Mouse (Mus musculus): ENCODE measurements around the gene Hba-x.
"Not testable (repeated sequence)": the region's sequence is repeated elsewhere in the genome, so short reads cannot be mapped to it uniquely, and the experiment has no call there.

Hba-x gene

DNA sequence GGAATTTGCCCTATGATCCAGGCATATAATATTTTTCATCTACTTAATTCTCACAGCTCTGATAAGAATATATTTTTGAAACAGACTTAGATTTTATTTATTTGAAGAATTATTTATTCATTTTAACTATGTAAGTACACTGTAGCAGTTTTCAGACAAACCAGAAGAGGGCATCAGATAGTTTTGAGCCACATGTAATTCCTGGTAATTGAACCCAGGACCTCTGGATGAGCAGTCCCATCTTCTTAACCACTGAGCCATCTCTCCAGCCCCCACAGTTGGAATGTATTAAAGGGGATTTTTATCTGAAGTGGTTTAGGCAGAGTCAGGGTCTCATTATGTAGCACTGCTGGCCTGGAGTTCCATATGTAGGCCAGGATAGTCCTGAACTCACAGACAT is 9.7 kb downstream of the Hba-x start:
- not testable (repeated sequence) for DNase-seq (ENCODE audit: low spot score in 2 of 2)

DNA sequence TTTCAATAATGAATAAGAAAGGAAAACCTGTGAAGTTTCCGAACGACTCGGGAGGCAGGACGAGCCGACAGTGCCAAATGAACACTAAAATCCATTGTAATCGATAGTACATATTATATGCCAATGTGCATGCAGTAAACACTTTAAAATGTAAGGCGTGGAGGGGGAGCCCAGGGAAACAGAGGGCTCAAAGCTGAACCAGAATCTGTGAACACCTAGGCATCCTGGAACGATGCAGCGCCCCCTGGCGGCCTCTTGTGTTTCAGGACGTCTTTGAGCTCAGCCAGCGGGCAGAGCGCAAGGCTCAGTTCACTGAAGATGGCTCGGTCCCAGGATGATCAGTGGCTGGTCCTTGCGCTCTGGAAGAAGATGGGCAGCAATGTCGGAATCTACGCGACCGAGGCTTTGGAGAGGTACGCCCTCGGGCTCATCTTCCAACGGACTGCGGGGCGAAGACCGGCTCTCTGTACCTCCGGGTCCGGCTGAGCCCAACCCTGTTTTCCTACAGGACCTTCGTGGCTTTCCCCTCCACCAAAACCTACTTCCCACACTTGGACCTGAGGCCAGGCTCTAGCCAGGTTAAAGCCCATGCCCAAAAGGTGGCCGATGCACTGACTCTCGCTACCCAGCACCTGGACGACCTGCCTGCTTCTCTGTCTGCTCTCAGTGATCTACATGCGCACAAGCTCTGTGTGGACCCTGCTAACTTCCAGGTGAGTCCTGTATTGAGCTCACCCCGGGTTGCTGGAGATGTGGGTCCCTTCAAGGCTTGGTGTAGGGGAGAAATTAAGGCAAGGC is 10.7 kb downstream of the Hba-x start, which contains the start of gene Hbq1b:
Gene Hbq1b (plus strand): TSS at position 271 of the 798 bp plus-strand sequence.
- DNase-seq (ENCODE audit: low spot score in 2 of 2), result peak; percentile 77 to 85

DNA sequence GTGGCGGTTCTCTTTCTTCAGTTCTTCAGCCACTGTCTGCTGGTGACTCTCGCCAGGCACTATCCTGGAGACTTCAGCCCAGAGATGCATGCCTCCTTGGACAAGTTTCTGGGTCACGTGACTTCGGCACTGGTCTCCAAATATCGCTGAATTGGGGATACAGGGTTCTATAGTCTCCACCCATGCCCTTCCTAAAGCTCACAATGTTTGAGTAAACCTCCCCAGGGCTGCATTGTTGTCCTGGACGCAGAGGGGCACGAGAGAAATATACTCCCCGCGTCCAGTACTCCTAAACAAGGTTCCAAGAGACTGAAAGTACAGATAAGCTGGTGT is 11.3 kb downstream of the Hba-x start:
- DNase-seq (ENCODE audit: low spot score in 2 of 2), result no peak

DNA sequence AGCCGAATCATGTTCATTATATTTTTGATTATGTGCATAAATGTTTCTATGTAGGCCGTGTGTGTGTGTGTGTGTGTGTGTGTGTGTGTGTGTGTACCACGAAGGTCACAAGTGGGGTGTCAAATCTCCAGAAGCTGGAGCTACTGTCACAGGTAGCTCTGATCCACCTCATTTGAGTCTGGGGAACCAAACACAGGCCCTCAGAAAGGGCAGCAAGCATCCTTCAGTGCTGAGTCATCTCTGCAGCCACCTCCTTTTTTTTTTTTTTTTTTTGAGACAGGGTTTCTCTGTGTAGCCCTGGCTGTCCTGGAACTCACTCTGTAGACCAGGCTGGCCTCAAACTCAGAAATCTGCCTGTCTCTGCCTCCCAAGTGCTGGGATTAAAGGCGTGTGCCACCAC is 16.6 kb downstream of the Hba-x start:
- DNase-seq (ENCODE audit: low spot score in 2 of 2), result not testable (repeated sequence)

DNA sequence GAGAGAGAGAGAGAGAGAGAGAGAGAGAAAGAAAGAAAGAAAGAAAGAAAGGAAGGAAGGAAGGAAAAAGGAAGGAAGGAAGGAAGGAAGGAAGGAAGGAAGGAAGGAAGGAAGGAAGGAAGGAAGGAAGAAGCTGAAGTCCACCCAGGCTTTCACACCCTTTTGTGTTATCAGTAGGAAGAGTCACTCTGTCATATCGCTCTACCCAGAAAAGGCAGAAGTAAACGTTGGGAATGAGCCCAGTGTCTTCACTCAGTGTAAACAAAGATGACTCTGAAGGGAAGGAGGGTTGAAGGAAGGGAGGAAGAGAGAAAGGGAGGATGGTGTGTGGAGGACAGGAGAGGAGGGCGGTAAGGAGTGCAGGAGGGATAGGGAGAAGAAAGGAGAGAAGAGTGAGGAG is 17.3 kb downstream of the Hba-x start:
- DNase-seq (ENCODE audit: low spot score in 2 of 2), result not testable (repeated sequence)

DNA sequence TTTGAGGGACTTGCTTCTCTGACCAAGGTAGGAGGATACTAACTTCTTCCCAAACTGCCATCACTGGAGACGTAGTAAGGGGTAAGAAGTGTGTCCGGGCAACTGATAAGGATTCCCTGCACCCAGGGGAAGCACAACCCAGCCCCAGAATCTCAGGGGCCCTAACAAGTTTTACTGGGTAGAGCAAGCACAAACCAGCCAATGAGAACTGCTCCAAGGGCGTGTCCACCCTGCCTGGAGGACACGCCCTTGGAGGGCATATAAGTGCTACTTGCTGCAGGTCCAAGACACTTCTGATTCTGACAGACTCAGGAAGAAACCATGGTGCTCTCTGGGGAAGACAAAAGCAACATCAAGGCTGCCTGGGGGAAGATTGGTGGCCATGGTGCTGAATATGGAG is 20.0 kb downstream of the Hba-x start, which contains the start of gene Hba-a2:
Gene Hba-a2 (plus strand): TSS at position 287 of the 400 bp plus-strand sequence.
- DNase-seq (ENCODE audit: low spot score in 2 of 2), result not testable (repeated sequence)

DNA sequence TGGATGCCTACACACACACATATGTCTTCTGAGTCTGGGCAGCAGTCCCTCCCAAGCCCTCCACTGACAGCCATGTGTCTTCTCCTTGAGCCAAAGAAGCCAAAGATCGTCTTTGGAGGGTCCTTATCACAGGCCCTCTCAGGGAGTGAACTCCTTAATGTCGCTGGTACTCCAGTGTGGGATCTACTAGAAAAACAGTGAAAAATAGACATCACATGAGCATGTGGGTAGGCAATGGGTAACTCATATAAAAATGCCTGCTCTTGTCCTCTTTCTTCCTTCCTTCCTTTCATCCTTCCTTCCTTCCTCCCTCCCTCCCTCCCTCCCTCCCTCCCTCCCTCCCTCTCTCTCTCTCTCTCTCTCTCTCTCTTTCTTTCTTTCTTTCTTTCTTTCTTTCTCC is 21.2 kb downstream of the Hba-x start:
- DNase-seq (ENCODE audit: low spot score in 2 of 2), result not testable (repeated sequence)

DNA sequence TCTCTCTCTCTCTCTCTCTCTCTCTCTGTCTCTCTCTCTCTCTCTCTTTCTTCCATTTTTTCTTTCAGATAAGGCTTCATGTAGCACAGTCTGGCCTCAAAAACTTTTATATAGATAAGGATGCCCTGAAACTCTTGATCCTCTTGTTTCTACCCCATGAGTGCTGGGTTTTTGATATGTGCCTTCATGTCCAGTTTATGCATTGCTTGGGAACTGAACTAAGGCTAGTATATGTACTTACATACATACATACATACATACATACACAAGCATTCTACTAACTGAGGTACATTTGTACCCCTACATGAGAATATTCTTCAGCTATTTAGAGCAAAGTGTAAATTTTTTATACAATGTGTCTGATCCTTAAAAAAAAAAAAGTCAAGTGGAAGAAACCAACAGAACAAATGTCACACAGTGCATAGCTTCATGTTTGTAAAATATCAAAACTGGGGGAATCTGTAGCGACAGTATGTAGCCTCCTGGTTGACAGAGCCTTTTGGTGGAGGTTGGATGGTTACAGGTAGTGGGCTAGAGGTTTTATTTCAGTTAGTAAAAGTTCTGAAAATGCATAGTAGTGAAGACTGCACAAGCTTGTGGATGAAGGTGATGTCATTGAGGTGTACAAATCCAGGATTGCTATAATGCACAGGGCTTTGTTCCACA is 21.8 kb downstream of the Hba-x start:
- no peak for DNase-seq (ENCODE audit: low spot score in 2 of 2)

DNA sequence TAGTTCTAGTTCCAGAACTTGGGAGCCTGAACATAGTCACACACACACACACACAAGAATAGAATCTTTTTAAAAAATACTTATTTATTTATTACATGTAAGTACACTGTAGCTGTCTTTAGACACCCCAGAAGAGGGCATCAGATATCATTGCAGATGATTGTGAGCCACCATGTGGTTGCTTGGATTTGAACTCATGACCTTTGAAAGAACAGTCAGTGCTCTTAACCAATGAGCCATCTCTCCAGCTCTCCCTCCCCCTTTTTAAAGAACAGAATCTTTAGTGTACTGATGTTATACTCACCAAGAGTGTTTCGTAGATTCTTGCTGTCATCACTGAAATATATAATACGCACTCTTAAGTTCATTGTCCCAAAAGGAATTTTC is 22.3 kb downstream of the Hba-x start:
- DNase-seq (ENCODE audit: low spot score in 2 of 2), result no peak

DNA sequence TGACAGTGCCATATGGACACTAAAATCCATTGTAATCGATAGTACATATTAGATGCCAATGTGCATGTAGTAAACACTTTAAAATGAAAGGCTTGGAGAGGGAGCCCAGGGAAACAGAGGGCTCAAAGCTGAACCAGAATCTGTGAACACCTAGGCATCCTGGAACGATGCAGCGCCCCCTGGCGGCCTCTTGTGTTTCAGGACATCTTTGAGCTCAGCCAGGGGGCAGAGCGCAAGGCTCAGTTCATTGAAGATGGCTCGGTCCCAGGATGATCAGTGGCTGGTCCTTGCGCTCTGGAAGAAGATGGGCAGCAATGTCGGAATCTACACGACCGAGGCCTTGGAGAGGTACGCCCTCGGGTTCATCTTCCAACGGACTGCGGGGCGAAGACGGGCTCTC is 23.7 kb downstream of the Hba-x start, which contains the start of gene Hbq1a:
Gene Hbq1a (plus strand): TSS at position 205 of the 400 bp plus-strand sequence.
- peak; percentile 59 to 67 for DNase-seq (ENCODE audit: low spot score in 2 of 2)

DNA sequence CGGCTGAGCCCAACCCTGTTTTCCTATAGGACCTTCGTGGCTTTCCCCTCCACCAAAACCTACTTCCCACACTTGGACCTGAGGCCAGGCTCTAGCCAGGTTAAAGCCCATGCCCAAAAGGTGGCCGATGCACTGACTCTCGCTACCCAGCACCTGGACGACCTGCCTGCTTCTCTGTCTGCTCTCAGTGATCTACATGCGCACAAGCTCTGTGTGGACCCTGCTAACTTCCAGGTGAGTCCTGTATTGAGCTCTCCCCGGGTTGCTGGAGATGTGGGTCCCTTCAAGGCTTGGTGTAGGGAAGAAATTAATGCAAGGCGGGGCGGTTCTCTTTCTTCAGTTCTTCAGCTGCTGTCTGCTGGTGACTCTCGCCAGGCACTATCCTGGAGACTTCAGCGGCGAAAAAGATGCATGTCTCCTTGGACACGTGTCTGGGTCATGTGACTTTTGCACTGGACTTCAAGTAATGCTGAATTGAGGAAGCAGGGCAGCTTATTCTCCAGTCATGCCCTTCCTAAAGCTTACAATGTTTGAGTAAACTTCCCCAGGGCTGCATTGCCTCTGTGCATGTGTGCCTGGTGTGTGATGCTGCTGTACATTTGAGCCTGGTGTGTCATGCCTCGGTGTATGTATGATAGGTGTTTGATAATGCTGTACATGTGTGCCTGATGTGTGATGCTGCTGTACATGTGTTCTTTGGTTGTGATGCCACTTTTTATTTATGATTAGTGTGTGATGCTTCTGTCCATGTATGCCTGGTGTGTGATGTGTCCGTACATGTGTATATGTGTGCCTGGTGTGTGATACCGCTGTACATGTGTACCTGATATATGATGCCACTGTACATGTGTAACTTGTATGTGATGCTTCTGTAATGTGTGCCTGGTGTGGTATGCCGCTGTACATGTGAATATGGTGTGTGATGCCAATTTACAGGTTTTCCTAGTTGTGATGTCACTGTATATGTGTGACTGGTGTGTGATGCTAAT is 24.4 kb downstream of the Hba-x start:
- DNase-seq (ENCODE audit: low spot score in 2 of 2), result no peak

DNA sequence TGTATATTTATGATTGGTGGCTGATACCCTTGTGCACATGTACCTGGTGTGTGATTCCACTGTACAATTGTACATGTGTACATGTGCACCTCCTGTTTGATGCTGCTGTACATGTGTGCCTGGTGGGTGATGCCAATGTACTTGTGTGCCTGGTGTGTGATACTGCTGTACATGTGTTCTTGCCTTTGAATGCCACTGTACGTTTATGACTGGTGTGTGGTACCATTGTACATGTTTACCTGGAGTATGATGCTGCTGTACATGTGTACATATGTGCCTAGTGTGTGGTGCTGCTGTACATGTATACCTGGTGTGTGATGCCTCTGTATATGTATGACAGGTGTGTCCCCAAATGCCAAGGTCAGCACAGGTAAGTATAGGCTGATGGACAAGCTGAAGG is 25.3 kb downstream of the Hba-x start:
- DNase-seq (ENCODE audit: low spot score in 2 of 2), result no peak

DNA sequence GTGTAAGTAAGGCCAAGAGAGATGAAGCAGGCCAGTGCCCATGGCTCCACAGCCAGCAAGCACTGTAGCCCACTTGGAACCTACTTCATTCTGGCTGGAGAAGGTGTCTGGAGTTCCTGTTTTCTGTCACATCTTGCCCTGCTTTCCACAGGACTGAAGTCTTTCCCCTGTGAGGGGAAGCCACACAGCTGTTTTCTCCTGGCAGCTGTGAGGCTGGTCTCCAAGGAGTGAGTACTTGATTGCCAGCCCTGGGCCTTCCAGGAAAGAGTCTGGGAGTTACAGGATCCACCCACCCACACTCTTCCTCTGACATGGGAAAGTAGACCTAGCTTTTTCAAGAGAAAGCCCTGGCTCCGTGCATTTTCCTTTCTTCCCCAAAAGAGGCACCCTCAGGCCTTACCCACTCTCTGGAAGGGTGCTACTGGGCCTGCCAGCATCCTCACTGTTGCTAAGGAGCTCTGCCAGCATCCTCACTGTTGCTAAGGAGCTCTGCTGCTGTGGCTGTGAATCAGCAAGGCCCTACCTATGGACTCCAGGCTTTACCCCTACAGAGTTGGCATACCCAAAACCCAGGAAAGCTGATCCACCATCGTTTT is 26.7 kb downstream of the Hba-x start:
- no peak for DNase-seq (ENCODE audit: low spot score in 2 of 2)

DNA sequence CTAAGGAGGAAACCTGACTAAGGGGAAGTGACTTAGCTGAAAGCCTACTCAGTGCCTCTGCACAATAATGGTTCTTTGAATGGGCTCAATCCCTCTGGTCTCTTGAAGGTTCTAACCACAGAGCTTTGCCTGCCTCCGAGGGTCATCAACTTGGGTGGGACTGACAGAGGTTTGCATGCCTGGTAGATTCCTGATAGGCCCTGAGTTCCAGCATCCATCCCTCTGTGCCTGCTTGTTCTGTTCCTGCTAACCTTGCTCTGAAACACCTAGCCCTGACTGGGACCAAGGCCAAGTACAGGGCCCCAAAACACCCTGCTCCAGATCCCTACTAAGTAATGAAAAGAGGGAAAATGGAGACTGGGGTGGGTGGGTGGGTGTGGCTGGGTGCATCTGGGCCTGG is 27.3 kb downstream of the Hba-x start:
- DNase-seq (ENCODE audit: low spot score in 2 of 2), result no peak

DNA sequence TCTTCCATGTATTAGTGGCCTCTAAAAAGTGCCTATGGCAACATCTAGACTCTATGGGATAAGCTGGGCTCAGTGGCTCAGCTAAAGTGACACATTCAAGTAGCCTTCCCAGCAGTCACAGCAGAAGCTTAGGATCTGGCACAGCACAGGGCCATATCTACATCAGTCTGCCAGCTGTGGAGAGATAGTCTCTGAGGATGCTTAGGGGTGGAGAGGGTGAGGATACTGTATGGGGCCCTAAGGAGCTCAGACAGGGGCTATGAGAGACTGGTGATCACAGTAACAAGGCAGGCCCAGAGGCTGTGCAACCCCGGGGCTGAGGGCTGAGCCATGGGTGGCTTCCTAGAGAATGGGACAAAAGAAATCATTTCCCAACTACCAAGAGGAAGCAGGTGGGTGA is 30.8 kb downstream of the Hba-x start:
- DNase-seq (ENCODE audit: low spot score in 2 of 2), result no peak

DNA sequence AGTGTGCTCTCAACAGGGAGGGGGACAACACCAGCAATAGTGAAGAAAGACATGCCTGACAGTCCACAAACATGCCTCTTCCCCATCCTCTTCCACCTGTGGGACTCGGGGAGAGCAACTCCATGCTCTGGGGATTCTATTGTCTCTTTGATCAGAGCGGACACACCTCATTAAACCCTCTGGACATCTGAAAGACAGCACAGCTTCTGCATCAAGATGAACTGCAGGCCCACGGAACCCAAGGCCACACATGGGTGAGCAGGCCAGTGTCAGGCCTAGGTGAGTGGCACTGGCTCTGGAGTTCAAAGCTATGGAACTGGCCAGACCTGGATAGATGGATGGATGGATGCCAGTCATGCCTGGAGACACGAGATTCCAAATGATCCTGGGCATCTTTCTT is 33.2 kb downstream of the Hba-x start:
- DNase-seq (ENCODE audit: low spot score in 2 of 2), result no peak

DNA sequence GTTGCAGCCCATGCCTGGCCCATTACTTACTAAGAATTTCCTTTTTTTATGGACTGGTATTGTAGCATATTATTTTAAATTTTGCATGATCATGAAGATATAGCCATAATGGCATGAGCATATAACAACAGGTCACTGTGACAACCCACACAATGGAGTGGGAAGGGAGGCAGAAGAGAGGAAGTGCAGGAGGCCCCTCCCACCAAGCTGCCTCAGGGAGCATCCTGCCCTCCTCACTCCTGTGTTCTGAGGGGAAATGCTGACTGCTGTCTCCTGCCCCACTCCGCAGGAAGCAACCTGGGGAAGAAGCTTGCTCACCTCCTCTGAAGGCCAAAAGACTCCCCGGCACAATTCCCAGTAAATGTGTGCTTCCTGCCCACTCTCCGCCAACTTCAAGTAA is 33.7 kb downstream of the Hba-x start:
- DNase-seq (ENCODE audit: low spot score in 2 of 2), result no peak

DNA sequence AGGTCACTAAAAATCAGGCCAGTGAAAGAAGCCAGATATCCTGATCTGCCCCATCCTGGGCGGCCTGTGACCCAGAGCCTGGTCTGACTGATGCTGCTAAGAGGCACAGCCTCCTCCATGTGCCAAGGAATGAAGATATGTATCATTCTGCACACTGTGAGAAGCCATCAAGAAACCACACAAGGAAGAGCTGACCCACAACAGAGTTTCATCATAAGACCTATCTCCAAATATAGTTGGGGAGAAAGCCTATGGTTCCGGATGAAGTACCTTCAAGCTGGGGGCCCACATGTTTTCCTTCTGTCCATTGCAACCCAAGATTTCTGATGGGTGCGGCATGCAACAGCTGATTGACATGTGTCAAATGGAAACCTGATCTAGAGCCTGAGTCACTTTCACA is 39.8 kb downstream of the Hba-x start:
- DNase-seq (ENCODE audit: low spot score in 2 of 2), result no peak

DNA sequence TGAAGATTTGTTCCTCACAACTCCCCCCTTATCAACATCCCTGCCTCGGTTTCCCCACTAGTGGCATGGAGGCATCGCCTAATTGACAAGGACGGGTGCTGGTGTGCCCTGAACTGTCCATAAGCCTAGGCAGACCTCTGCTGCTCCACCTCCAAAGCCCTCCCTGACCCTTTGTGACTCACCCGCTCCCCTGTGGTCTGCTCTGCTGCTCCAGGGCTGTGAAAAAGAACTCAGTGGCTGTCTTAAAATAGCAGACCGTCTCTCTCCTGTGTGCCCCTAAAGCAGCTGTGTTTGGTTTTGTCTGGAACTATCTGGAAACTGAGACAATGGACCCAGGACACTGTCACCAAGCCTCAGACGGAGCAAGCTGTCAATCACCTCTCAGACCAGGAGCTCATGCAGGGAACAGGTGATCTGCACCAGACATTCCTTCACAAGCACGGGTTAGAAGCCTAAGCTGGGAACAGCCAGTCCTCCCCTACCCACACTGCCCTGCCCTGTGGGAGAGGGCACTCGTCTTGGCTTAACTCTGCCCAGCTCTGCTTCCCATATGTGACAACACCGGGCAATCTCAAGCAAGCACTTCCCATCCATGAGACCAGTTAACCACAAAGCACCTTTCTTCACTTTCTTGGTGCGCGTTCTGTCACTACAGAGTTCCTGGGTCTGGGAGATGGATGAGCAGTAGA is 44.5 kb downstream of the Hba-x start:
- DNase-seq (ENCODE audit: low spot score in 2 of 2), result no peak

DNA sequence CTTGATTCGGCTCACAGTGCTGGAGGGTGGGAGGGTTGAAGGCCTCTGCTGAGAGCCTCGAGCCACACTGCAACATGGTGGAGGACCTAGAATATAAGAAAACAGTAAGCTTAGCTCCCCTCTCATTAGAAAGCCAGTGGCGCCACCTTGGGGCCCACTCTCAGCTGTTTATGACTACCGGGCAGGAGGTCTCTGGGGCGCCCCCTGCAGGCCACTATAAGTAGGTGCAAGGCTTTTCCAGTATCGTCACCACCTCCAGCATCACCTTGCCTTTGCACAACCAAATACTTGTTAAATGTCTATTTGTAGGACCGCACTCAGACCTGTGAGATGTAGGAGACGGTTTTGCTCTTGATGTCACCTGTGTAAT is 45.0 kb downstream of the Hba-x start:
- peak; percentile 61 to 73 for DNase-seq (ENCODE audit: low spot score in 2 of 2)

DNA sequence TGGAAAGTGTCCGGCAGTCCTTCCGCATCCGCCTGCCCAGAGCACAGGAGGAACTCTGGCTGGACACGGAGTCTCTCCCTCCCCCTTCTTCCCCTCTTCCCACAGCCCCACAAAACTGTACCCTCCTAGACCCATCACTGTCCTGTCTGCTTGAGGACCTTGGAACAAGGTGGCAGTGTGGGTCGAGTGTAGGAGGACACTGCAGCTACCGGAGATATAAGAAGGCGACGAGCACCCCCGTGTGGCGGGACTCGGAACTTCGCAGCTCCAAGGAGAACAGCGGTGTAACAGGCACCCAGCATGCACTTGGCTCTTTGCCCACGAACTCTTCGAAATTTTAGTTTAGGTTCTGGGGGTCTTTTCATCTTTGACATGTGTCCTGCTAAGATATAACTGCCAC is 48.4 kb downstream of the Hba-x start:
- DNase-seq (ENCODE audit: low spot score in 2 of 2), result peak; percentile 70 to 86

All from spleen, postnatal 14 days (tissue).